Mouse (Mus musculus): ENCODE results near the gene Olfr790.

The Olfr790 gene

GRCm38 (mm10) chr10:129498192-129498591, at the start of gene Olfr790:
TSS of gene Olfr790 (plus strand) at chr10:129498492.
- no peak for DNase-seq

- no peak for DNase-seq
Measured at GRCm38 (mm10) chr10:129461562-129461961, 36.7 kb upstream of the Olfr790 start, which contains the start of gene Olfr787. TSS of gene Olfr787 (plus strand) at chr10:129461862.

GRCm38 (mm10) chr10:129470698-129471097, 27.6 kb upstream of the Olfr790 start, which contains the start of gene Olfr788:
TSS of gene Olfr788 (plus strand) at chr10:129470998.
- no peak for DNase-seq

GRCm38 (mm10) chr10:129473256-129473655, 25.0 kb upstream of the Olfr790 start:
- DNase-seq = no peak

- no peak for DNase-seq
Measured at GRCm38 (mm10) chr10:129473723-129474122, 24.6 kb upstream of the Olfr790 start.

GRCm38 (mm10) chr10:129484452-129484851, 13.8 kb upstream of the Olfr790 start, which contains the start of gene Olfr789:
TSS of gene Olfr789 (plus strand) at chr10:129484752.
- no peak for DNase-seq

GRCm38 (mm10) chr10:129490101-129490500, 8.2 kb upstream of the Olfr790 start:
- no peak for DNase-seq

GRCm38 (mm10) chr10:129521492-129521891, 23.2 kb downstream of the Olfr790 start, which contains the start of gene Olfr791:
TSS of gene Olfr791 (plus strand) at chr10:129521792.
- DNase-seq = no peak

GRCm38 (mm10) chr10:129538862-129539261, 40.6 kb downstream of the Olfr790 start, which contains the start of gene Olfr792:
TSS of gene Olfr792 (plus strand) at chr10:129539162.
- no peak for DNase-seq

- no peak for DNase-seq
Measured at GRCm38 (mm10) chr10:129549354-129549753, 51.1 kb downstream of the Olfr790 start.
